In genomic region chr8:106270804-106271203, GRCm38 (mm10) we compare ENCODE assay signal across 8 mouse cellular contexts.
DNase-seq lines count a peak whose midpoint lies in the region; ATAC-seq lines count a peak whose summit lies in the region.

No protein-coding gene starts in this region.

- ATAC-seq in embryonic facial prominence, embryonic 15.5 days (ENCODE audit: insufficient number of reproducible peaks, low FRiP score, low TSS enrichment, low read depth), result no peak
- ATAC-seq in midbrain, embryonic 12.5 days (ENCODE audit: low FRiP score, low read depth), result no peak

- peaks cover 29% of the 10 kb centered on the region for H3K4me1 ChIP-seq in embryonic facial prominence, embryonic 15.5 days
- peaks cover 33% of the 10 kb centered on the region for H3K4me1 ChIP-seq in midbrain, embryonic 12.5 days

- 0 out of 2 replicates have a peak overlapping the region, but pooled peaks have one; percentile 17 for H3K27ac ChIP-seq in embryonic facial prominence, embryonic 15.5 days (replicated peaks)
- peak overlapping the region; percentile 42; the same call in 1 of the 2 replicates for H3K27ac ChIP-seq in midbrain, embryonic 12.5 days (replicated peaks)

- 18% methylated on average over 5 of the region's 5 CpGs for WGBS in embryonic facial prominence, embryonic 15.5 days
- WGBS in midbrain, embryonic 12.5 days, result 3% methylated on average over 5 of the region's 5 CpGs

- no peak overlapping the region for H3K4me2 ChIP-seq in embryonic facial prominence, embryonic 15.5 days (replicated peaks)
- no peak overlapping the region for H3K4me2 ChIP-seq in midbrain, embryonic 12.5 days (replicated peaks)

- no peak overlapping the region for H3K4me3 ChIP-seq in embryonic facial prominence, embryonic 15.5 days (replicated peaks)
- no peak overlapping the region for H3K4me3 ChIP-seq in midbrain, embryonic 12.5 days

- H3K36me3 ChIP-seq in embryonic facial prominence, embryonic 15.5 days, result no peaks in the 10 kb centered on the region
- peaks cover 2% of the 10 kb centered on the region; the same call in 1 of the 2 replicates for H3K36me3 ChIP-seq in midbrain, embryonic 12.5 days

- no peaks in the 10 kb centered on the region for H3K27me3 ChIP-seq in embryonic facial prominence, embryonic 15.5 days
- H3K27me3 ChIP-seq in midbrain, embryonic 12.5 days, result no peaks in the 10 kb centered on the region

- H3K9me3 ChIP-seq in embryonic facial prominence, embryonic 15.5 days (replicated peaks), result no peaks in the 10 kb centered on the region
- H3K9me3 ChIP-seq in midbrain, embryonic 12.5 days, result no peaks in the 10 kb centered on the region

- no peak overlapping the region for H3K9ac ChIP-seq in embryonic facial prominence, embryonic 15.5 days
- 0 out of 2 replicates have a peak overlapping the region, but pooled peaks have one; percentile 21 for H3K9ac ChIP-seq in midbrain, embryonic 12.5 days (replicated peaks)

- peak; percentile 63 for DNase-seq in NIH3T3 (ENCODE audit: low read depth)
- DNase-seq in layer of hippocampus, adult 18-20 months (ENCODE audit: low spot score in 2 of 2), result peak; percentile 77 to 91
- DNase-seq in urinary bladder, postnatal 36 days (ENCODE audit: low spot score in 2 of 2), result no peak
- DNase-seq in adrenal gland, postnatal 4 days (ENCODE audit: low spot score in 2 of 2), result no peak
- DNase-seq in T-cell, adult 2 months (ENCODE audit: low spot score), result no peak
- no peak for DNase-seq in urinary bladder, postnatal 10 days (ENCODE audit: low spot score)

Comparison
In these comparisons a context has a peak if more than half of its experiments do, and no peak if none do; other contexts are left out.
1. DNase-seq: peak in NIH3T3 (single experiment) and layer of hippocampus, adult 18-20 months (2 of 2); none in urinary bladder, postnatal 36 days (0 of 2), adrenal gland, postnatal 4 days (0 of 2), T-cell, adult 2 months (single experiment) and urinary bladder, postnatal 10 days (single experiment).